Mouse (Mus musculus): ENCODE results near the gene Zfp641. TPM values are rescaled to one million over a fixed set of nuclear protein-coding genes. Genes with fewer than 3 reads are reported as not detected.

The Zfp641 gene
- polyA plus RNA-seq, 1 experiment from 2014 or later, result 1.8 TPM

Other genes starting within 250 kb of the Zfp641 start
- gene Pfkm, start 203.6 kb downstream of the Zfp641 start, polyA plus RNA-seq (2015; fragmentation: Nextera tagmentation; extraction: Ambion mirVana), result 57.7 and 67.5 TPM in 2 replicates
- gene Senp1, start 202.4 kb downstream of the Zfp641 start, polyA plus RNA-seq (2015; fragmentation: Nextera tagmentation; extraction: Ambion mirVana), result 26.7 and 30.7 TPM in 2 replicates
- 41.4 and 45.8 TPM in 2 replicates for gene Asb8, start 130.5 kb downstream of the Zfp641 start, polyA plus RNA-seq (2015; fragmentation: Nextera tagmentation; extraction: Ambion mirVana)
- 19.4 and 25.6 TPM in 2 replicates for gene Ccdc184, start 129.0 kb downstream of the Zfp641 start, polyA plus RNA-seq (2015; fragmentation: Nextera tagmentation; extraction: Ambion mirVana)
- gene Olfr288, start 100.6 kb downstream of the Zfp641 start, polyA plus RNA-seq (2015; fragmentation: Nextera tagmentation; extraction: Ambion mirVana), result not detected in 2 replicates
- not detected in 2 replicates for gene Gm44579, start 75.2 kb downstream of the Zfp641 start, polyA plus RNA-seq (2015; fragmentation: Nextera tagmentation; extraction: Ambion mirVana)
- gene Olfr287, start 75.1 kb downstream of the Zfp641 start, polyA plus RNA-seq (2015; fragmentation: Nextera tagmentation; extraction: Ambion mirVana), result not detected in 2 replicates
- not detected in 2 replicates for gene Olfr286, start 61.7 kb downstream of the Zfp641 start, polyA plus RNA-seq (2015; fragmentation: Nextera tagmentation; extraction: Ambion mirVana)
- gene H1fnt, start 38.9 kb downstream of the Zfp641 start, polyA plus RNA-seq (2015; fragmentation: Nextera tagmentation; extraction: Ambion mirVana), result not detected in 2 replicates
- not detected in 2 replicates for gene Olfr285, start 21.2 kb upstream of the Zfp641 start, polyA plus RNA-seq (2015; fragmentation: Nextera tagmentation; extraction: Ambion mirVana)
- gene Olfr284, start 44.8 kb upstream of the Zfp641 start, polyA plus RNA-seq (2015; fragmentation: Nextera tagmentation; extraction: Ambion mirVana), result not detected in 2 replicates
- not detected in 2 replicates for gene Olfr283, start 84.8 kb upstream of the Zfp641 start, polyA plus RNA-seq (2015; fragmentation: Nextera tagmentation; extraction: Ambion mirVana)
- not detected in 2 replicates for gene Olfr282, start 135.1 kb upstream of the Zfp641 start, polyA plus RNA-seq (2015; fragmentation: Nextera tagmentation; extraction: Ambion mirVana)
- gene Olfr281, start 156.4 kb upstream of the Zfp641 start, polyA plus RNA-seq (2015; fragmentation: Nextera tagmentation; extraction: Ambion mirVana), result not detected in 2 replicates
- gene OR5BS1P, start 173.7 kb upstream of the Zfp641 start, polyA plus RNA-seq (2015; fragmentation: Nextera tagmentation; extraction: Ambion mirVana), result not detected in 2 replicates
- not detected in 2 replicates for gene Lalba, start 186.6 kb upstream of the Zfp641 start, polyA plus RNA-seq (2015; fragmentation: Nextera tagmentation; extraction: Ambion mirVana)
- gene Olfr279, start 196.2 kb upstream of the Zfp641 start, polyA plus RNA-seq (2015; fragmentation: Nextera tagmentation; extraction: Ambion mirVana), result not detected in 2 replicates
- 150 and 157 TPM in 2 replicates for gene Kansl2, start 238.1 kb upstream of the Zfp641 start, polyA plus RNA-seq (2015; fragmentation: Nextera tagmentation; extraction: Ambion mirVana)

Measured in forebrain, embryonic 13.5 days (tissue).